Comparison of ENCODE assay signal across 25 mouse cellular contexts in the genomic region with DNA sequence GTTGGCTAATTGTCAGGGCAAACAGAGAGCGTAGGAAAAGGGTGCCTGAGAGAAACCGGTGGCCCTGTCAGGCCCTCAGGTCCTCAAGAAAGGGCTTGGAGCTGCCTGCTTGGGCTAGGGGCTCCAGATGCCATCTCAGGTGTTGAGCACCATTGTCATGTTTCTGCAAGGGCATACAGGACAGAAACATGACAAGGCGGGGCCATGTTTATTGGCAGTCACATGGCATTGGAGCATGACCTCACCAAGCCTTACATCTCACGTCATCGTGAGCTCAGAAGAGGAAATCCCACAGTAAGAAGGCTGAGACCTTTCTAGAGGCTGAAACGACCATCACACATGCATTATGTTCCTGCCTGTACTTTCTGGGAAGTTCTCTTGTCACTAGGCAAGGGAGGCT.
"Had no signal": no experiment of that assay in that cellular context is flagged by ENCODE, and none has a peak within 500 bp of the region (broad histone marks: within the 10 kb centered on the region; RNA-seq: fewer than 3 reads in every experiment).

No protein-coding gene starts in this region.

- H3K4me1 ChIP-seq: embryonic facial prominence, embryonic 10.5 days; embryonic facial prominence, embryonic 12.5 days; embryonic facial prominence, embryonic 13.5 days; embryonic facial prominence, embryonic 15.5 days; forebrain, embryonic 12.5 days; forebrain, embryonic 13.5 days; forebrain, embryonic 15.5 days had no signal

- DNase-seq: cerebellum, adult 8-10 months; cerebellum, adult 9-10 months; cerebellum, adult 9-11 months; cerebellum, postnatal 10 days; cerebellum, postnatal 14 days; cerebellum, postnatal 25 days; cerebellum, postnatal 36 days; embryo, embryonic 11 days; forebrain, postnatal 0 days; gastrocnemius, adult 2 months; gastrocnemius, postnatal 10 days; gastrocnemius, postnatal 14 days; gastrocnemius, postnatal 25 days; gastrocnemius, postnatal 36 days; heart, adult 18-20 months; heart, adult 2 months had no signal

- H3K4me3 ChIP-seq: embryonic facial prominence, embryonic 10.5 days; embryonic facial prominence, embryonic 12.5 days; embryonic facial prominence, embryonic 13.5 days; embryonic facial prominence, embryonic 15.5 days; erythroblast, embryonic 14.5 days; forebrain, embryonic 10.5 days; forebrain, embryonic 12.5 days; forebrain, embryonic 13.5 days; forebrain, embryonic 15.5 days; gastrocnemius, adult 2 months; heart, adult 2 months had no signal

- H3K9me3 ChIP-seq: embryonic facial prominence, embryonic 10.5 days; embryonic facial prominence, embryonic 12.5 days; embryonic facial prominence, embryonic 15.5 days; forebrain, embryonic 12.5 days; forebrain, embryonic 15.5 days had no signal

- H3K27ac ChIP-seq: embryonic facial prominence, embryonic 10.5 days; embryonic facial prominence, embryonic 12.5 days; embryonic facial prominence, embryonic 13.5 days; embryonic facial prominence, embryonic 15.5 days; forebrain, embryonic 10.5 days; forebrain, embryonic 12.5 days; forebrain, embryonic 13.5 days; forebrain, embryonic 15.5 days; gastrocnemius, adult 2 months; heart, adult 2 months had no signal

- H3K36me3 ChIP-seq: embryonic facial prominence, embryonic 10.5 days; embryonic facial prominence, embryonic 12.5 days; embryonic facial prominence, embryonic 13.5 days; embryonic facial prominence, embryonic 15.5 days; forebrain, embryonic 10.5 days; forebrain, embryonic 12.5 days; forebrain, embryonic 15.5 days had no signal

- H3K27me3 ChIP-seq: embryonic facial prominence, embryonic 12.5 days; embryonic facial prominence, embryonic 13.5 days; embryonic facial prominence, embryonic 15.5 days; forebrain, embryonic 15.5 days had no signal
